Mouse (Mus musculus) T-cell, adult 2 months (primary cell): ENCODE data around the gene Ube2d3.

ENCODE experiments used
- DNase-seq: peaks from one replicate; pipeline ENCODE4 v3.0.0; 2022; ENCODE audit warnings: low spot score

Gene Ube2d3

GRCm38 (mm10) chr3:135437758-135438495 lies at the start of gene Ube2d3:
TSS of gene Ube2d3 (plus strand) at chr3:135438149.
- DNase-seq: peak; percentile 100

- no peak for DNase-seq
Measured at GRCm38 (mm10) chr3:135393186-135393585, 44.8 kb upstream of the Ube2d3 start.

DNA sequence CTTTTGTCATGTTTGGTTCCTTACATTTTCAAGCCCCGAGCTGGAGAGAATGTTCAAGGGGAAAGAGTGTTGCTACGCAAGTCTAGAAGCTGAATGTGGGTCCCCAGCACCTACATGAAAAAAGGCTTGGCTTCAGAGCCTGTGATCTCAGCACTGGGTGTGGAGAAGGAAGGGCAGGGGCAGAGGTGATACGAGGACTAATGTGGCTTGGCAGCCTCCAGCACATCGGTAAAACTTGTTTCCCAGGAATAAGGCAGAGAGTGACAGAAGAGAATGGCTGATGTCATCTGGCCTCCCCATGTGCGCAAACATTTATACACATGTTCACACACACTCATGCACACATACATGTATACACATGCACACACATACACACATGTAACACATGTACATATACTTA lies 42.9 kb upstream of the Ube2d3 start:
- DNase-seq: no peak

- no peak for DNase-seq
Measured at GRCm38 (mm10) chr3:135396081-135396480, 41.9 kb upstream of the Ube2d3 start.

GRCm38 (mm10) chr3:135397112-135397511 lies 40.8 kb upstream of the Ube2d3 start:
- no peak for DNase-seq

- DNase-seq: peak; percentile 94
Measured at GRCm38 (mm10) chr3:135402201-135402658, 35.7 kb upstream of the Ube2d3 start.

DNA sequence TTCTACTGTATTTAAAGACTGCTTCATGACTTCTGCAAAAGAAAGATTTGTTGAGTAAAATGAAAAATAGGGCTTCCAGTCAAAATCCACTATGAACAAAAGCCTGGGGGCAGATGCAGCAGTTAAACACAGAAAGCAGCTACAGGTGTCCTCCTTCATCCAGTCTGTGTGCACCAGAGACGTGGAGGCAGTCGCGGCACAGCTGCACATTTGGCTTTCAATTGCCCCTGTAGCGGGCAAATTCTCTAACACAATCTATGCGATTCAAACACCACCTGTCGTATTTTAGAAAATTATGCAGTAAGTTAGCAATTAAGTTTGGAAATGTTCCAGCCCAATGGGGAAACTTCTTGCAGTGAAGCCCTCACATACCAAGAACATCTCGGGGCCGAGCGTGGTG lies 34.7 kb upstream of the Ube2d3 start:
- no peak for DNase-seq

- no peak for DNase-seq
Measured at GRCm38 (mm10) chr3:135403856-135404255, 34.1 kb upstream of the Ube2d3 start.

DNA sequence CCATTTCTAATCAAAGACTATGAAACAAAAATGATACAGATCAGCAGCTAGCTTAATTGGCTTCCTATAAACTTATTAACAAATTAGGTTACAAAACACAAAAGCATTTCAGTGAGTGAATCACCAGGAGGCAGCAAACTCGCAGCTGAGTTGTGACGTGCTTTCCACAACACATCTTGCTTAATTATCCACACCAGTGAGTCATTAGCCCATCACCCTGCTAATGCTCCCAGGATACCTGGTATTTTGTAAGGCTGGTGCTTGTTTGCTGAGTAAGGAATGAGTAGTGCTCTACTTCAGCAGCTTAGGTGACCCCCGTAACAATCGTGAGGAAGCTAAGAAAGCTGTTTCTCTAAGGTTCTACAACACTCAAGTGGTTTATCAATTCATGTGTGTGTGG lies 33.4 kb upstream of the Ube2d3 start:
- DNase-seq: no peak

GRCm38 (mm10) chr3:135407351-135407750 lies 30.6 kb upstream of the Ube2d3 start:
- no peak for DNase-seq

DNA sequence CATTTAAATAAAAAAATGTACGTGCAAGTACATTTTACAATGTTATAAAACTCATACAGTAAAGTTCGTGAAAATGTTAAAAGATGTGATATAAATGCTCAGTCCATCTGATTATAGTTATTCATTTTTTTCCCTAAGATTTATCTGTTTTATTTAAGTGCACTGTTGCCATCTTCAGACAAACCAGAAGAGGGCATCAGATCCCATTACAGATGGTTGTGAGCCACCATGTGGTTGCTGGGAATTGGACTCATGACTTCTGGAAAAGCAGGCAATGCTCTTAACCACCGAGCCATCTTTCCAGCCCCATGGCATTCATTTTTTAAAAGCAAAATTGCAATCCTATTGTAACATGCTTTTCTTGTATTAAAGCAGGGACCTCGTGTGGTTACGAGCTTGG lies 28.7 kb upstream of the Ube2d3 start:
- DNase-seq: no peak

GRCm38 (mm10) chr3:135411056-135411455 lies 26.9 kb upstream of the Ube2d3 start:
- no peak for DNase-seq

DNA sequence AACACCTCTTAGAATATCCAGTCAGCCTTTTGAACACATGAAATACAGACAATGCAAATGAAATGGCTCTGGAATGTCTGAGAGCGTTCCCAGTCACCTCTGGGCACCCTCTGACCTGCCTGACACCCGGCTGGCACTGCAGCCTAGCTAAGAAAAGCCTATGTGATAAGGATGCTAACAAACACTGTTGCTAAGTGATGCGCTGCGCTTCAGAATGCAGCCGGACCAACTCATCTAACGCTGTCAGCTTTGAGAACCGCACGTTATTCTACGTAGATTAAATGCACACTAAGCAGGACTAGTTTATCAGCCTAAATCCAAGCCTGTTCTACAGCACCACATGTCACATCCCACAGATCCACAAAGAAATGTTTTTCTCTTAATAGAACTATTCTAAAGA lies 26.1 kb upstream of the Ube2d3 start:
- no peak for DNase-seq

DNA sequence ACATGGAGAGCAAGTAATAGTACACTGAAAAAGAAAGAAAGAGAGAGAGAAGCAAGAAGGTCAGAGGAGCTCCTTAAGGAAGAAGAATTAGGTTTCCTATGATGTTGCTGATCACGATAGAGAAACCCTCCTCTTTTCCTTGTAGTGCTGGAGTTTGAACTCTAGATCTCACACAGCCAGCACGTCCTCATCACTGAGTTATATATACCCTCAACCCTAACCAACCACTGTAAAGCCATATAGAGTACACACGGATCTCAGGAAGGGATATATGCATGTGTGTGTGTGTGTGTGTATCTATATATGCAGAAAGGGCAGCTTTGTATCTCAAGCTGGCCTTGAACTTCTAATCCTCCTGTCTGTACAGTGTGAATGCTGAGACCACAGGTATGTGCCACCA lies 20.7 kb upstream of the Ube2d3 start:
- DNase-seq: no peak

- DNase-seq: peak; percentile 58
Measured at GRCm38 (mm10) chr3:135417799-135418198, 20.1 kb upstream of the Ube2d3 start.

DNA sequence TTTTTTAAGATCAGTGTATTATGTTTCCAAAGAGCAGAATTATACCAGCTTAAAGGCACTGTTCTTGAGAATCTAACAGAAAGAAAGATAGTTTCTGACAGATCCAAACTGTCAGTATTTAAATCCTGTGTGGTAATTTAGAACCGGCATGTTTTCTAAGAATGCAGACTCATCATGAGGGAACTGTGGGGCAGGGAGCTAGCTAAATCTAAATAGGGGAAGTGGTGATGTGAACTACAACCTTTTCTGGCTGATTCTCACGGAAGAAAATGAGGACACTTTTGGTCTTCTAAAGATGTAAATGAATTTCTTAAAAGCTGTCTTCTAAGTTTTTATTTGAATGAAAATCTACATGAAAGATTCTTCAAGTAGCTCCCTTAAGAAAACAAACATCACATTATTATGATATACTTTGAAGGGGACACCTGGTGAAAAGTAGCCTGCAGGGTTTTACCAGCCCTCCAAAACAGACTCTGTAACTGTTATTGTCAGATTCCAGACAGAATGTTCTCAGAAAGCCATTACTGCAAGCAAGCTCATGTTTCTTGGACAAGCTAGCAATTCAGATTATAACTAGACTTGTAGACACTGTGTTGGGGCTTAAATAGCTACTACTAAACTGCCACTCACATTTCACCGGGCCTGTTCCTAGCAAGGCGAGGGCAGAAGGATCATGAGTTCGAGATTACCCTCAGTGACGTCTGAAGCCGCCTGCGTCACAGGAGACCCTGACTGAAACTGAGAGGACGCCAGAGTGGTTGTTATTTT lies 17.2 kb upstream of the Ube2d3 start:
- DNase-seq: no peak

- no peak for DNase-seq
Measured at GRCm38 (mm10) chr3:135421310-135421594, 16.7 kb upstream of the Ube2d3 start.

GRCm38 (mm10) chr3:135422232-135422855 lies 15.6 kb upstream of the Ube2d3 start:
- no peak for DNase-seq

DNA sequence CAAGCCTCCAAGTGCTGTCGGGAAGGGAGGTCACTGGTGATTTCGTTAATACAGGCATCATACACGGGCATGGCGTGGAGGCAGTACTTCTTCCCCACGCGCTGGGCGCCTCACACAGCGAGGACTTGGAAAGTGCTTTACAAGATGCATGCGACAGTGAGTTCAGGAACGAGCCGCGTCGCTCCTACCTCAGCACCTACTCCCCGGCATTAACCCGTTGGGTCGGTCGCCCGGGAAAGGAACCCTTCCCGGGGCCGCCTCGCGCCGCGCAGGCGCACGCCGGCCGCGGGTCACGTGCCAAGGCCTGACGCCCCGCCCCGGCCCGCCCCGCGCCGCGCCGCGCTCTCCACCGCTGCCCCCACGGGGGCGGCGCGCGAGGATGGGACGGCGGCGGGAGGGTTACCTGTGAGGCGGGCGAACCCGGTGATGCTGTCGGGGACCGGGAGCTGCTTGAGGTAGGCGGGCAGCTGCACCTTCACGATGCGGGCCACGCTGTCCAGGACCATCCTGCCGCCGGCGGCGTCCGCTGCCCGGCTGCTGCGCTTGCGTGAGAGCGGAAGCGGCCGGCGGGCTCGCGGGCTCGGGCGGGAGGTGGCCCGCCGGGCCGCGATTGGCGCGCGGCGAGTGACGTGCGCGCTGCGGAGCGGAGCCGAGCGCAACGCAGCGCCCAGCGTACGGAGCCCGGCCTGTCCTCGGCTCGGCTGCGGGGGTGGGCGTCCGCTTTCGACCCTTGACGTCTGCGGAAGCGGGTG lies 14.9 kb upstream of the Ube2d3 start:
- peak; percentile 85 for DNase-seq

- DNase-seq: no peak
Measured at GRCm38 (mm10) chr3:135423608-135424212, 14.2 kb upstream of the Ube2d3 start, which contains the start of gene Cisd2. TSS of gene Cisd2 (minus strand) at chr3:135423925.

DNA sequence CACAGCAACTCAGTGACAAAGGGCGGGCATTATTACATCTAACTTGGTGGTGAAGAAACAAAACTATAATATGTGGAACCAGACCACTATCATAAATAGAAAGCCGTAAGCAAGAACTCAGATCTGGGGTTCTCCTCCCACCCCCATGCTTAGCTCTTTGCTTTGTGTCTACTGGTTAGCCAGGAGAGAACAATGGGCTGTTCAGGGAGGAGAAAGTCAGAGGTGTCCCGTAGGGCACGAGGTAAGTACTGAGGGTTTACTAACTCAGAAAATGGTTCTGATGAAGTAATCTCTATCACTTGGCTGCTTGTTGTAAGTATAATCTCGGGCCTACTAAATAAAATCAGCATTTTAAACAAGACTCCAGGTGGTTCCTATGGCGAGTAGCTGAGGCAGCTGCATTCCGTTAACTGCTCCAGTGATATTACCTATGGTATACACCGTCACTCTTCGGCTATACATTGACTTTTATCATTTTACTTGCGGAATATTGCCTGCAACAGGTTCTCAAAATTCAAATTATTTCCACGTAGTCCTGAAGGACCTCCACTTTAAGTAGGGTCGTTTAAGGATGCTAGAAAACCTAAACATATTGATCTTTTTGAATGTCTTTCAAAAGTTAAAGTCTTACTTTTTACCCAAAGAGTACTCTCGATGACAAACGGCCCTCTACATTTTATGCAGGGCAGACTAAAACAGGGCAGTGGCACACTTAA lies 890 bp upstream of the Ube2d3 start:
- no peak for DNase-seq
